Mouse (Mus musculus): ENCODE measurements around the gene Rnf216. TPM values are rescaled to one million over a fixed set of nuclear protein-coding genes. Genes with fewer than 3 reads are reported as not detected.

The Rnf216 gene
- total and polyA plus RNA-seq, 2 experiments from 2014 or later: 29.3 to 41.0 TPM

GRCm38 (mm10) chr5:142998171-142998570 is 114.6 kb downstream of the Rnf216 start:
- ATAC-seq: no peak
- WGBS: 65% methylated on average over 2 of the region's 2 CpGs
- no peak overlapping the region for H3K27ac ChIP-seq (ENCODE audit: low read depth, low read length)
- no peak for DNase-seq
- H3K4me3 ChIP-seq (ENCODE audit: low read depth, low read length): no peak overlapping the region
- no peaks in the 10 kb centered on the region for H3K27me3 ChIP-seq (ENCODE audit: insufficient read depth, low read length)
- no peak for TF ChIP-seq CTCF (IDR thresholded peaks at IDR 0.05; ENCODE audit: low read depth)
- no peak overlapping the region for H3K4me2 ChIP-seq (ENCODE audit: low read depth)
- no peaks in the 10 kb centered on the region for H3K4me1 ChIP-seq (ENCODE audit: insufficient read depth)
- peaks cover 23% of the 10 kb centered on the region; the same call in 1 of the 2 replicates for H3K36me3 ChIP-seq (ENCODE audit: insufficient read depth)
- no peaks in the 10 kb centered on the region for H3K9me3 ChIP-seq (ENCODE audit: low read length)
- H3K9ac ChIP-seq: no peak overlapping the region

- H3K36me3 ChIP-seq (ENCODE audit: insufficient read depth): peaks cover 29% of the 10 kb centered on the region; the same call in 1 of the 2 replicates
- TF ChIP-seq CTCF (IDR thresholded peaks at IDR 0.05; ENCODE audit: low read depth): no peak
- no peaks in the 10 kb centered on the region for H3K4me1 ChIP-seq (ENCODE audit: insufficient read depth)
- 78% methylated on average over 9 of the region's 9 CpGs for WGBS
- no peak overlapping the region for H3K4me3 ChIP-seq (ENCODE audit: low read depth, low read length)
- no peak overlapping the region for H3K27ac ChIP-seq (ENCODE audit: low read depth, low read length)
- ATAC-seq (no peak), DNase-seq (no peak)
- H3K9me3 ChIP-seq (ENCODE audit: low read length): no peaks in the 10 kb centered on the region
- no peaks in the 10 kb centered on the region for H3K27me3 ChIP-seq (ENCODE audit: insufficient read depth, low read length)
- no peak overlapping the region for H3K4me2 ChIP-seq (ENCODE audit: low read depth)
- no peak overlapping the region for H3K9ac ChIP-seq
Observed at GRCm38 (mm10) chr5:142997526-142997925, 115.3 kb downstream of the Rnf216 start.

GRCm38 (mm10) chr5:142994746-142995145 is 118.0 kb downstream of the Rnf216 start:
- TF ChIP-seq CTCF (IDR thresholded peaks at IDR 0.05; ENCODE audit: low read depth): no peak
- H3K36me3 ChIP-seq (ENCODE audit: insufficient read depth): peaks cover 36% of the 10 kb centered on the region
- H3K4me2 ChIP-seq (ENCODE audit: low read depth): no peak overlapping the region
- DNase-seq (no peak), ATAC-seq (no peak)
- no peaks in the 10 kb centered on the region for H3K4me1 ChIP-seq (ENCODE audit: insufficient read depth)
- no peak overlapping the region for H3K4me3 ChIP-seq (ENCODE audit: low read depth, low read length)
- H3K9me3 ChIP-seq (ENCODE audit: low read length): no peaks in the 10 kb centered on the region
- 97% methylated on average over 2 of the region's 2 CpGs for WGBS
- H3K9ac ChIP-seq: no peak overlapping the region
- no peak overlapping the region for H3K27ac ChIP-seq (ENCODE audit: low read depth, low read length)
- no peaks in the 10 kb centered on the region for H3K27me3 ChIP-seq (ENCODE audit: insufficient read depth, low read length)

GRCm38 (mm10) chr5:142989167-142989566 is 123.6 kb downstream of the Rnf216 start:
- H3K4me1 ChIP-seq (ENCODE audit: insufficient read depth): no peaks in the 10 kb centered on the region
- 79% methylated on average over 3 of the region's 3 CpGs for WGBS

GRCm38 (mm10) chr5:142988520-142988919 is 124.3 kb downstream of the Rnf216 start:
- WGBS: 60% methylated on average over 5 of the region's 5 CpGs

More at GRCm38 (mm10) chr5:142989167-142989566, 123.6 kb downstream of the Rnf216 start:
- Histone ChIP-seq H3K27me3 (ENCODE audit: insufficient read depth, low read length) (no peaks in the 10 kb centered on the region), H3K4me3 (ENCODE audit: low read depth, low read length) (no peak overlapping the region), H3K9me3 (ENCODE audit: low read length) (no peaks in the 10 kb centered on the region), H3K9ac (no peak overlapping the region), H3K4me2 (ENCODE audit: low read depth) (no peak overlapping the region), H3K36me3 (ENCODE audit: insufficient read depth) (peaks cover 28% of the 10 kb centered on the region), H3K27ac (ENCODE audit: low read depth, low read length) (no peak overlapping the region)
- DNase-seq (no peak), ATAC-seq (no peak)
- TF ChIP-seq CTCF (IDR thresholded peaks at IDR 0.05; ENCODE audit: low read depth): no peak

GRCm38 (mm10) chr5:142984271-142984670 is 128.5 kb downstream of the Rnf216 start:
- Histone ChIP-seq H3K9me3 (ENCODE audit: low read length) (no peaks in the 10 kb centered on the region), H3K27ac (ENCODE audit: low read depth, low read length) (no peak overlapping the region), H3K4me1 (ENCODE audit: insufficient read depth) (no peaks in the 10 kb centered on the region), H3K4me3 (ENCODE audit: low read depth, low read length) (no peak overlapping the region), H3K4me2 (ENCODE audit: low read depth) (no peak overlapping the region), H3K36me3 (ENCODE audit: insufficient read depth) (no peaks in the 10 kb centered on the region), H3K9ac (no peak overlapping the region), H3K27me3 (ENCODE audit: insufficient read depth, low read length) (no peaks in the 10 kb centered on the region)
- TF ChIP-seq CTCF (IDR thresholded peaks at IDR 0.05; ENCODE audit: low read depth): no peak
- ATAC-seq (no peak), DNase-seq (no peak)
- 92% methylated on average over 10 of the region's 10 CpGs for WGBS

More at GRCm38 (mm10) chr5:142988520-142988919, 124.3 kb downstream of the Rnf216 start:
- ATAC-seq (peak; percentile 61), DNase-seq (peak; percentile 70)
- no peak overlapping the region for H3K4me2 ChIP-seq (ENCODE audit: low read depth)
- no peaks in the 10 kb centered on the region for H3K9me3 ChIP-seq (ENCODE audit: low read length)
- H3K36me3 ChIP-seq (ENCODE audit: insufficient read depth): peaks cover 22% of the 10 kb centered on the region
- H3K4me3 ChIP-seq (ENCODE audit: low read depth, low read length): no peak overlapping the region
- H3K27ac ChIP-seq (ENCODE audit: low read depth, low read length): no peak overlapping the region
- no peaks in the 10 kb centered on the region for H3K4me1 ChIP-seq (ENCODE audit: insufficient read depth)
- no peaks in the 10 kb centered on the region for H3K27me3 ChIP-seq (ENCODE audit: insufficient read depth, low read length)
- no peak overlapping the region for H3K9ac ChIP-seq
- TF ChIP-seq CTCF (IDR thresholded peaks at IDR 0.05; ENCODE audit: low read depth): no peak

GRCm38 (mm10) chr5:142983174-142983573 is 129.6 kb downstream of the Rnf216 start:
- no peaks in the 10 kb centered on the region for H3K36me3 ChIP-seq (ENCODE audit: insufficient read depth)
- ATAC-seq (no peak), DNase-seq (no peak)
- TF ChIP-seq CTCF (IDR thresholded peaks at IDR 0.05; ENCODE audit: low read depth): no peak
- 65% methylated on average over 8 of the region's 8 CpGs for WGBS
- H3K9me3 ChIP-seq (ENCODE audit: low read length): no peaks in the 10 kb centered on the region
- H3K4me2 ChIP-seq (ENCODE audit: low read depth): no peak overlapping the region
- H3K4me3 ChIP-seq (ENCODE audit: low read depth, low read length): no peak overlapping the region
- no peak overlapping the region for H3K27ac ChIP-seq (ENCODE audit: low read depth, low read length)
- H3K9ac ChIP-seq: no peak overlapping the region
- H3K27me3 ChIP-seq (ENCODE audit: insufficient read depth, low read length): no peaks in the 10 kb centered on the region
- no peaks in the 10 kb centered on the region for H3K4me1 ChIP-seq (ENCODE audit: insufficient read depth)
